Mouse (Mus musculus) limb, embryonic 14.5 days (tissue): ENCODE data around the gene Ric8b. TPM values are rescaled to one million over a fixed set of nuclear protein-coding genes. Genes with fewer than 3 reads are reported as not detected.

ENCODE experiments used
- ATAC-seq: fragments of 200-750 bp; cut with Nextera tagmentation; 2 replicates; pipeline ENCODE4 v1.8.0; 2017; ENCODE audit warnings: low read depth, moderate number of reproducible peaks, moderate TSS enrichment; ENCODE audit not compliant: low FRiP score
- DNase-seq: peaks from one replicate; pipeline ENCODE4 v3.0.0-alpha.2; 2015; ENCODE audit warnings: low spot score
- H3K27ac ChIP-seq: fragments of 300-500 bp; sonication (generic); replicated peaks from 2 replicates; pipeline ENCODE4 v1.5.1; 2014; ENCODE audit warnings: low read depth, mild to moderate bottlenecking, low read length, moderate library complexity, mixed read lengths
- H3K27me3 ChIP-seq: fragments of 300-500 bp; sonication (generic); 2 replicates; pipeline ENCODE4 v1.6.1; 2014; ENCODE audit warnings: low read length, mixed read lengths; ENCODE audit not compliant: control insufficient read depth, insufficient read depth
- H3K36me3 ChIP-seq: fragments of 300-500 bp; sonication (generic); 2 replicates; pipeline ENCODE4 v1.6.1; 2014; ENCODE audit warnings: mild to moderate bottlenecking, low read length, moderate library complexity, mixed read lengths; ENCODE audit not compliant: control insufficient read depth, insufficient read depth
- H3K4me1 ChIP-seq: fragments of 300-500 bp; sonication (generic); 2 replicates; pipeline ENCODE4 v1.6.1; 2014; ENCODE audit warnings: antibody characterized with exemption, low read length, mixed read lengths; ENCODE audit not compliant: control insufficient read depth, insufficient read depth
- H3K4me2 ChIP-seq: fragments of 300-500 bp; sonication (generic); replicated peaks from 2 replicates; pipeline ENCODE4 v1.6.1; 2014; ENCODE audit warnings: low read depth, mild to moderate bottlenecking, low read length, moderate library complexity; ENCODE audit not compliant: severe bottlenecking
- H3K4me3 ChIP-seq: fragments of 300-500 bp; sonication (generic); replicated peaks from 2 replicates; pipeline ENCODE4 v1.5.1; 2014; ENCODE audit warnings: low read length
- H3K9ac ChIP-seq: fragments of 300-500 bp; sonication (generic); 2 replicates; pipeline ENCODE4 v1.6.1; 2014; ENCODE audit warnings: mild to moderate bottlenecking, low read depth, low read length, moderate library complexity; ENCODE audit not compliant: severe bottlenecking
- H3K9me3 ChIP-seq: fragments of 300-500 bp; sonication (generic); 2 replicates; pipeline ENCODE4 v1.6.1; 2016; ENCODE audit warnings: low read length; ENCODE audit not compliant: control insufficient read depth
- POLR2A ChIP-seq: fragments of 200-500 bp; IDR thresholded peaks from 2 replicates; pipeline ENCODE4 v1.8.0; 2012; ENCODE audit warnings: inconsistent platforms, mild to moderate bottlenecking, moderate library complexity, borderline replicate concordance; ENCODE audit not compliant: insufficient read depth, insufficient read length; ENCODE audit errors: extremely low read depth
- WGBS: fragments of 180-500 bp; shearing (Covaris S2); extraction: QIAGEN DNeasy Blood & Tissue Kit; methylation state at CpG from one replicate; pipeline ENCODE4 v1.1.7; 2014; 5-methylcytosine and 5-hydroxymethylcytosine counted together
- polyA plus RNA-seq, 2 experiments: library from polyadenylated mRNA; depleted of rRNA in 1 of 2; stranded (reverse) in 1 of 2; unstranded in 1 of 2; fragments of >200 nt; fragmentation: Nextera tagmentation in 1 of 2; extraction: Ambion mirVana in 1 of 2; gene quantifications; 2 replicates each; pipeline versions ENCODE4 v1.2.1 to v1.2.3; 2012 to 2014

The Ric8b gene
- polyA plus RNA-seq, 2 experiments, result 17.8 to 27.6 TPM

- WGBS, result 32% methylated on average over 4 of the region's 4 CpGs
- H3K4me3 ChIP-seq, result no peak overlapping the region
- no peak for ATAC-seq
- no peaks in the 10 kb centered on the region for H3K36me3 ChIP-seq
- H3K27me3 ChIP-seq, result no peaks in the 10 kb centered on the region
- H3K9ac ChIP-seq, result no peak overlapping the region
- no peaks in the 10 kb centered on the region for H3K4me1 ChIP-seq
- no peak overlapping the region for H3K4me2 ChIP-seq
- no peak overlapping the region for H3K27ac ChIP-seq
- DNase-seq, result no peak
- no peaks in the 10 kb centered on the region for H3K9me3 ChIP-seq
- no peak for TF ChIP-seq POLR2A
Measured at GRCm38 (mm10) chr10:85052451-85052850, 135.0 kb downstream of the Ric8b start.

- Histone ChIP-seq H3K9ac (no peak overlapping the region), H3K36me3 (no peaks in the 10 kb centered on the region), H3K4me2 (no peak overlapping the region), H3K27ac (no peak overlapping the region), H3K4me3 (no peak overlapping the region), H3K4me1 (no peaks in the 10 kb centered on the region), H3K27me3 (no peaks in the 10 kb centered on the region), H3K9me3 (no peaks in the 10 kb centered on the region)
- ATAC-seq (no peak), DNase-seq (no peak)
- 76% methylated on average over 2 of the region's 2 CpGs for WGBS
- TF ChIP-seq POLR2A, result no peak
Measured at GRCm38 (mm10) chr10:85054876-85055275, 137.5 kb downstream of the Ric8b start.

Other genes starting within 250 kb of the Ric8b start
- 0.41 TPM in 2 replicates for gene Rfx4, start 161.6 kb upstream of the Ric8b start, polyA plus RNA-seq (2012; rRNA removed)
- 0.12 and 0.15 TPM in 2 replicates for gene Rfx4, start 161.6 kb upstream of the Ric8b start, polyA plus RNA-seq (2014; fragmentation: Nextera tagmentation; extraction: Ambion mirVana)
- 0.75 and 1.0 TPM in 2 replicates for gene Fhl4, start 184.9 kb downstream of the Ric8b start, polyA plus RNA-seq (2012; rRNA removed)
- gene Fhl4, start 184.9 kb downstream of the Ric8b start, polyA plus RNA-seq (2014; fragmentation: Nextera tagmentation; extraction: Ambion mirVana), result 1.3 and 1.6 TPM in 2 replicates
- gene Tmem263, start 185.0 kb downstream of the Ric8b start, polyA plus RNA-seq (2012; rRNA removed), result 27.5 and 29.1 TPM in 2 replicates
- 83.7 and 87.4 TPM in 2 replicates for gene Tmem263, start 185.0 kb downstream of the Ric8b start, polyA plus RNA-seq (2014; fragmentation: Nextera tagmentation; extraction: Ambion mirVana)
- 12.9 and 17.0 TPM in 2 replicates for gene Mterf2, start 210.4 kb downstream of the Ric8b start, polyA plus RNA-seq (2012; rRNA removed)
- gene Mterf2, start 210.4 kb downstream of the Ric8b start, polyA plus RNA-seq (2014; fragmentation: Nextera tagmentation; extraction: Ambion mirVana), result 17.2 and 19.0 TPM in 2 replicates